Mouse (Mus musculus) gastrocnemius, adult 2 months (tissue): ENCODE results near the gene Hist2h2bb. TPM values are rescaled to one million over a fixed set of nuclear protein-coding genes. Genes with fewer than 3 reads are reported as not detected.
A peak's percentile ranks its signal among the peaks of the same experiment; 100 is the strongest.
"Not testable (repeated sequence)": the region's sequence is repeated elsewhere in the genome, so short reads cannot be mapped to it uniquely, and the experiment has no call there.

Experiments
- DNase-seq: peaks from one replicate; pipeline ENCODE4 v3.0.0; 2022
- H3K27ac ChIP-seq: fragments of 200-600 bp; 2 replicates; pipeline ENCODE4 v1.8.1; 2022; ENCODE audit warnings: mild to moderate bottlenecking
- H3K4me3 ChIP-seq: fragments of 200-600 bp; 2 replicates; pipeline ENCODE4 v1.8.1; 2022; ENCODE audit warnings: mild to moderate bottlenecking, moderate library complexity
- CTCF ChIP-seq: fragments of 200-600 bp; IDR thresholded peaks from 2 replicates; pipeline ENCODE4 v1.8.1; 2022; ENCODE audit warnings: antibody characterized with exemption, mild to moderate bottlenecking, moderate library complexity
- intact Hi-C: fragments of 180-260 bp; cut with DNase I; formaldehyde crosslinking; loops from one replicate; pipeline ENCODE4 v1.15.1; 2025
- total RNA-seq, 2 experiments: library from RNA; stranded (reverse); gene quantifications; 2 replicates each; pipeline ENCODE4 v1.2.3; 2021

The Hist2h2bb gene
- total RNA-seq, 2 experiments from 2014 or later = 18.6 to 24.8 TPM

DNA sequence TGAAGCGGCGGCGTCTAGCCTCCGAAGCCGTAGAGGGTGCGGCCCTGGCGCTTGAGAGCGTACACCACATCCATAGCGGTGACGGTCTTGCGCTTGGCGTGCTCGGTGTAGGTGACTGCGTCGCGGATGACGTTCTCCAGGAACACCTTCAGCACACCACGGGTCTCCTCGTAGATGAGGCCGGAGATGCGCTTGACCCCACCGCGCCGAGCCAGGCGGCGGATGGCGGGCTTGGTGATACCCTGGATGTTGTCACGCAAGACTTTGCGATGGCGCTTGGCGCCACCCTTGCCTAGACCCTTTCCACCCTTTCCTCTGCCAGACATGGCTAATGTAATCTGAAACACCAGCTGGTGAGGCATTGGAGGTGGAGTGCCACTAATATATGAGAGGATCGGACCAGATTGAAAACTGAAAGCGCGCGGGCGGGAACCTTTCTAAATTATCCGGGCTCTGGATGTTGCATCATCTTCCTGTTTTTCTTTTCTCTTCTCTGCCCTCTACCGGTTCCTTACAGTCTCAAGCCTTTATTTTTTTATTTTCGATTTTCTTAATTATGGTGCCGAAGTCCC, 6.5 kb upstream of the Hist2h2bb start, which contains the start of gene Hist2h4:
Gene Hist2h4 (minus strand): TSS at position 333 of the 572 bp plus-strand sequence.
- peak; percentile 93 for DNase-seq
- Histone ChIP-seq H3K27ac (peak within 1 kb of the TSS; percentile 97), H3K4me3 (peak within 1 kb of the TSS; percentile 97)
- peak; percentile 76 for TF ChIP-seq CTCF
- intact Hi-C loops = loop anchor here (2.0 to 10.0 kb wide), 2 partner anchors 42 to 242 kb away; partner anchors contain the start of genes Hist2h2ac and Hist2h2be

DNA sequence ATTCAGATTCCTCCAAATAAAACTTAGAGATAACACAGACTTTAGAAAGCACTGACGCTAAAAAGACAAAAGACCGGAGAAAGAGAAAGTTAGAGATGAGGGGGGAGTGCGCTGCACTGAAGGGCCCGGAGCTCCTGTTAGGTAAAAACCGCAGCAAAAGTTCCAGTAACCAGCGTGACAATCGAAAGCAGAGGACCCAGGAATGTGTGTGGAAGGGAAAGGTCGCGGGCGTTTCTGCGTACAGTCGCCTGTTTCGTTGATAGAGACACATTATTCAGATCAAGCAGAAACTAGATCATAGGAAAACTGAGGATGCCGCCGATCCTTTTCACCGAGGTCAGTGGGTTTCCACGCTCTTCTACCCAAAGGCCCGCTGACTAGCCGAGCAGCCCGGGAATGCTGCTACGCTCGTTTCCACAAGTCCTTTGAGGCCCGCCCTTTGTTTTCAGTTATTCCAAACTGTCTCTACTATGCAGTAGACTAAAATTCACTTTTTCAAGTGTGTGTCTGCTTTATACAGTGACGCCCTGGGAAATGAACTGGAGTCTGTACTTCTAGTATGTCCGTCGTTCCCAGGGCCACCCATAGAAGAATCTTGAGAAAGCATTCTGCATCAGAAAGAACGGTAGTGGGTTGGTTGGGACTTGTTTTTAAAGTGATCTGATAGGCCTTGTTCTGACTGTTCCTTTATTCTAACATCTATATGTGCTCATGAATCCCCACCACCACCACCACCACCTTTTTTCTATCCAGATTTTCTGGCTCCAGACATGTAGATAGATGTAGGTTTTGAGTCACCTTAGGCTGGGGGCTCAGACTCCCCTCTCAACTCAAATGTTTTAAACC, 5.8 kb upstream of the Hist2h2bb start:
- peak; percentile 52 for DNase-seq
- Histone ChIP-seq H3K4me3 (peak overlapping the region; percentile 97), H3K27ac (peak overlapping the region; percentile 97)
- intact Hi-C loops = loop anchor here (2.0 to 10.0 kb wide), 2 partner anchors 43 to 241 kb away; partner anchors contain the start of genes Hist2h2ac and Hist2h2be
- no peak for TF ChIP-seq CTCF

DNA sequence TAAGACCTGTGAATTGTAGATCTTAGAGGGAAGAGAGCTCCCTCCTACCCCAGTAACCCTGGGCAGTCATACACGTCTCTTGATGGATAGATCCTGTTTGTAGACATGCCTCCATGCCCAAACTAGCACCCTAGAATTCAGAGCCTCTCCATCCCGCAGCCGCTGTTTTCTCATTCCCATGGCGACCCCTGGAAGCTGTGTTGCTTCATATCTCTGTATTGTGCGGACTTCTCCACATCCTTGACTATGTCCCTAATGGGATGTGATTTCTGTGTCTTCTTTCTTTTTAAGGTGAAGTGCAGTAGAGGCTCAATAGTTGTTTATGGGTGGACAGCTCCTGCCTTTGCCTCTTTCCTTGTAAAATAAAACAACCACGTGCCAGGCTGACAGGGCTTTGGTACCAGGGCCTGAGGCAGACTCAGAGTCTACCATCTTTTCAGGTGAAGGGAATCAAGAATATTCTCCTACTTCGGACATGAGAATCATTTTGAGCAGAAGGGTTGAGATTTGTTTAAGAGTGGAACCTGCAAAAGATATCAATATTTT, 5.1 kb upstream of the Hist2h2bb start:
- Histone ChIP-seq H3K4me3 (peak overlapping the region; percentile 97), H3K27ac (peak overlapping the region; percentile 97)
- DNase-seq = no peak
- no peak for TF ChIP-seq CTCF
- intact Hi-C loops = loop anchor here (10.0 kb wide), 1 partner anchor 240 kb away; no protein-coding TSS in a partner anchor

DNA sequence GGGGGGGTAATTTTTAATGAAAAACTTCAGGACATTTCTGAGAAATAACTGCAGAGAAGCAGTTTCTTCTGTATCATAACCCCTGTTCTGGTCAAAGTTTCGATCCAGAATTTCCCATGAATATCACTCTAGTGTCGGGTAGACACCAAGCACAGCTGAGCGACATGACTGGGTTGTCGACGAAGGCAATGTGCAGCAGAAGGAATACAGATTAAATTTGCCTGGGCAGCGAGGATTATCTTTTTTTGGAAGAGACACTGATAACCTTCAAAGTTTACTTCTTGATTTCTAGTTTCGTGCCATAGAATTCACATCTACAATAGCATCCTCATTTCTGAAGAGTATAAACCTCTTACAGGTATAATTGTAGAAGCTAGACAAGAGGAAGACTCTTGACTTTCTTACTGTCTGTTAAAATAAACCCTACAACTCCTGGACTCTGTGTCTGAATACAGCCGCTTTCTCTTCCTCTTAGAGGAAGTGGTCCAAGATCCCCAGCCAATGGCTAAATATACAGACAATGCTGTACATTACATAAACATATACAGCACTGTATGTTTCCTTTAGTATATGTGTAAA, 3.3 kb upstream of the Hist2h2bb start:
- Histone ChIP-seq H3K27ac (no peak overlapping the region; the same call in 1 of the 2 replicates), H3K4me3 (no peak overlapping the region)
- TF ChIP-seq CTCF = no peak
- no peak for DNase-seq
- intact Hi-C loops = loop anchor here (10.0 kb wide), 1 partner anchor 239 kb away; no protein-coding TSS in a partner anchor

DNA sequence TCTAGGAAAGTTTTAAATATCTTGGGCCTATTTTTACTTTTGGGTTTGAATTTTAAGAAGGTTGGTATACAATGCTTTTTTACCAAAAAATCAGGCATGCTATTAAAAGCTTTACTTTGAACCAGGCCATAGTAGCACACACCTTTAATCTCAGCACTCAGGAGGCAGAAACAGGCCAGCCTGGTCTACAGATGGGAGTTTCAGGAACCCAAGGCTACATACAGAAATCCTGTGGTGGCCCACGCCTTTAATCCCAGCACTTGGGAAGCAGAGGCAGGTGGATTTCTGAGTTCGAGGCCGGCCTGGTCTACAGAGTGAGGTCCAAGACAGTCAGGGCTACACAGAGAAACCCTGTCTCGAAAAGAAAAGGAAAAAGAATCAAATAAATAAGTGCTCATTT, 2.0 kb upstream of the Hist2h2bb start:
- Histone ChIP-seq H3K4me3 (peak overlapping the region; percentile 75; the same call in 1 of the 2 replicates), H3K27ac (peak overlapping the region; percentile 94)
- no peak for TF ChIP-seq CTCF
- intact Hi-C loops = loop anchor here (10.0 kb wide), 1 partner anchor 237 kb away; no protein-coding TSS in a partner anchor
- no peak for DNase-seq

DNA sequence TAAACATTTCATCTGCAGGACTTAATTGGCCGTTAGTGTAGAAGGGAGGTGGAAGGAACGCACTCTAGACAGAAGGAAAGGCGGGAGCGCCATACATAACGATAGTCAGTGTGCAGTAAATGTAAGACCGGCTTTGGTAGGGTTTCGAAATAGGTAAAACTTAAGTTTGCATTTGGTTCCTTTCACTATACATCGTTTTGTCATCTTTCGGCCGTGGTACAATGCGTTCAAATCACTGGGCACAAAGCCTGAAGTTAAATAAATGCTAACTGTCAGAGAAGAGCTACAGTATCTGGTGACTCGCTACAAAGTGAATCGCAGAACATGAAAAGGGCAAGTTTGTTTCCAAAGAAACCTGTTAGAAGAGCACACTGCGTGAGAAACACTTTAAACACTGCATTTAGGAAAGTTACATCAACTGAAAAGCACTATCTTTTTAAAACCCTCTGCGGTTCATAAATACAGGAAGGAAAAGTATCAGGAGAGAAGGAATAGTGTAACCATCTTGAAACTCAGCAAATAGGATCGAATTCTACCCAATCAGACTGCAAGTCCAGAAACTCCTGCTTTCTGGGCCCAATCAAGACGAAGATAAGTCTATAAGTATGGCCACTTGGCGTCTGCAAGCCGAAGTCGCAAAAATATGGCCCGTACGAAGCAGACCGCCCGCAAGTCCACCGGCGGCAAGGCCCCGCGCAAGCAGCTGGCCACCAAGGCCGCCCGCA, 1.3 kb upstream of the Hist2h2bb start, which contains the start of gene Hist2h3b:
Gene Hist2h3b (plus strand): TSS at position 604 of the 725 bp plus-strand sequence.
- H3K27ac ChIP-seq = peak within 1 kb of the TSS; percentile 95
- intact Hi-C loops = loop anchor here (10.0 kb wide), 1 partner anchor 237 kb away; no protein-coding TSS in a partner anchor
- H3K4me3 ChIP-seq = peak within 1 kb of the TSS; percentile 75
- no peak for TF ChIP-seq CTCF
- peak; percentile 81 for DNase-seq

DNA sequence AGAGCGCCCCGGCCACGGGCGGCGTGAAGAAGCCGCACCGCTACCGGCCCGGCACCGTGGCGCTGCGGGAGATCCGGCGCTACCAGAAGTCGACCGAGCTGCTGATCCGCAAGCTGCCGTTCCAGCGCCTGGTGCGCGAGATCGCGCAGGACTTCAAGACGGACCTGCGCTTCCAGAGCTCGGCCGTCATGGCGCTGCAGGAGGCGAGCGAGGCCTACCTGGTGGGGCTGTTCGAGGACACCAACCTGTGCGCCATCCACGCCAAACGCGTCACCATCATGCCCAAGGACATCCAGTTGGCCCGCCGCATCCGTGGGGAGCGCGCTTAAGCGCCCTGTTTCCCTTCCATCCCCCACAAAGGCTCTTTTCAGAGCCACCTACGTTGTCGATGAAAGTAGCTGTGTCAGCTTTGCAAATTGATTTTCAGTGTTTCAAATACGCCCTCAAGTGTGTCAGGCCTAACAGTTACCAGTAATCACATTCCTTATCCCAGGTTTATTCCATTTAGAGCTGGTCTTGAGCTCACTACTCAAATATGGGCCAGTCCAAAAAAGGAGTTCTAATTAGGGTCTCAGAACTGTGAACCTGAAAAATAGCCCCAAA, 675 bp upstream of the Hist2h2bb start:
- Histone ChIP-seq H3K4me3 (peak overlapping the region; percentile 75), H3K27ac (peak overlapping the region; percentile 95)
- DNase-seq = not testable (repeated sequence)
- intact Hi-C loops = loop anchor here (10.0 kb wide), 1 partner anchor 236 kb away; no protein-coding TSS in a partner anchor

DNA sequence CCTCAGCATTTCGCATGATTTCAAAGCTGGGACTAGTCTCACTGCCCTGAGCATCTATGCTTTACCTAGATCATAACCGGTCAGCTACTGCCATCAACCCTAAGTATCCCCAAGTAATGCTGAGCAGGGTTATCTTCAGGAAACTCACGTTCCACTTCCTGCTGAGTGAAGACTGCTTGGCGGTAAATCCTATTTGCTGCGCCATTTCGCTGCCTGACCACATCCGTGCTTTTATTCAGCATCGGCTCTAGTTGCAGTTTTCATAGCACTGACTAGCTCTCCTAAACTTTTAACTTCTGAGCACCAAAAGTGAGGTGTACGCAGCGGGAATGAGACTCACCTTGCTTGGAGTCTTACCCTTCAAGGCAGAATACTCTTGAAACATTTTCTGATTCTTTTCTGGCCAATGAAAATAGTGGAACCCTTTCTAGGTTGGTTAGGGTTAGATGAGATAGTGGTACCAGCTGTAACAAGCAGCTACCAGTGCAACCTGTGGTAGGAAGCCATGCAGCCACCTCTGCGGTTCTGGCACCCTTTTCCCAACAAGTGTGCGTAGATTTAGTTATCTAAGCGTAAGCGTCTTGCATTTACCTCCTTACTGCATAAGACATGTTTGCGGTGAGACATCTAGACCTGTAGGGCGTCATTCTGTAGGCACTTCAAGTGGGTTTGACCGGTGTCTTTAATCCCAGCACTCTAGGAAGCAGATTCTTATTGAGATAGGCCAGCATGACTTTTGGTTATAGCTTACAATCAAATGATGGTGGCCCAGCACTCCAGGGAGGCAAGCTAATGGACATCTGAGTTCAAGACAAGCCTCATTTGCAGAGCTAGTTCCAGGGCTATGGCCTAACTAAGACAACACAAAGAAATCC, 4.3 kb downstream of the Hist2h2bb start:
- TF ChIP-seq CTCF = no peak
- no peak for DNase-seq
- intact Hi-C loops = no loop called here
- peak overlapping the region; percentile 46 for H3K27ac ChIP-seq
- peak overlapping the region; percentile 55 for H3K4me3 ChIP-seq

DNA sequence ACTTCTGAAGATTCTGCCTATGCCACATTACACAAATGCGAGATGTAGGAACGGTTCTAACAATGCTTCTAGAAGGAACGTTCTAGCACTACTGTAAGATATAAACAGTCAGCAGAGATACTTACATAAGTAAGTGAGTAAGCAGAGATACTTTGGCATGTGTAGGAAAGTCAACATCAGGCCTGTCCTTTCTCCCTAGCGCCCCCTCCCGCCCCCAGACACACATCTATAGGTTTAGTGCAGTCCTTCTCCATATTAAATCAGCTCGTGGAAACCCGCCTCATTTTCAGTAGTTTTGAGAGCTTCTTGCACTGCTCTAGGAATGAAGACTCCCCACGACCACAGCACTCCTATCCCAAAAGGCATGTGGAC, 7.9 kb downstream of the Hist2h2bb start:
- no peak for TF ChIP-seq CTCF
- Histone ChIP-seq H3K4me3 (peak overlapping the region; percentile 82), H3K27ac (peak overlapping the region; percentile 81; the same call in 1 of the 2 replicates)
- DNase-seq = peak; percentile 31
- intact Hi-C loops = loop anchor here (5.0 kb wide), 1 partner anchor 165 kb away; no protein-coding TSS in a partner anchor
